Mouse (Mus musculus) layer of hippocampus, adult 6 months (tissue): Measurements from ENCODE around the gene Eif5a2. TPM values are rescaled to one million over a fixed set of nuclear protein-coding genes. Genes with fewer than 3 reads are reported as not detected.

Source experiments
- long read RNA-seq, 2 experiments: library from polyadenylated mRNA; unstranded; transcript quantifications; one replicate each; pipeline ENCODE4 v2.0.0; 2019 to 2020
- polyA plus RNA-seq: library from polyadenylated mRNA; unstranded; fragments of <200 nt; fragmentation: Nextera tagmentation; gene quantifications from 2 replicates; pipeline ENCODE4 v1.2.3, GENCODE M21; 2021

The Eif5a2 gene
- polyA plus RNA-seq = 12.7 and 15.6 TPM in 2 replicates
- long read RNA-seq, experiment 1, full-length matches to known transcripts = 7 of 21 reads
- long read RNA-seq, experiment 1, partial matches to known transcripts = 1 of 21 reads
- long read RNA-seq, experiment 1, other reads (novel, unspliced or antisense) = 13 of 21 reads
- long read RNA-seq, experiment 2, full-length matches to known transcripts = 150 of 172 reads
- long read RNA-seq, experiment 2, partial matches to known transcripts = 1 of 172 reads
- long read RNA-seq, experiment 2, other reads (novel, unspliced or antisense) = 21 of 172 reads

GRCm38 (mm10) chr3:28780994-28781393, at the start of gene Eif5a2:
TSS of gene Eif5a2 (plus strand) at chr3:28781276.

GRCm38 (mm10) chr3:28805301-28806097, 24.4 kb downstream of the Eif5a2 start, which contains the start of gene Rpl22l1:
TSS of gene Rpl22l1 (plus strand) at chr3:28805436.

Other genes with a start within 250 kb of the Eif5a2 start
- 0.13 TPM in 1 of 2 replicates, not detected in the other for gene Slc2a2, start 83.4 kb upstream of the Eif5a2 start, polyA plus RNA-seq
- 1,120 and 1,130 TPM in 2 replicates for gene Rpl22l1, start 24.2 kb downstream of the Eif5a2 start, polyA plus RNA-seq
- gene Gm1527, start 111.3 kb downstream of the Eif5a2 start, polyA plus RNA-seq = not detected in 2 replicates